10 mouse cellular contexts compared by ENCODE assay signal in the genomic region with DNA sequence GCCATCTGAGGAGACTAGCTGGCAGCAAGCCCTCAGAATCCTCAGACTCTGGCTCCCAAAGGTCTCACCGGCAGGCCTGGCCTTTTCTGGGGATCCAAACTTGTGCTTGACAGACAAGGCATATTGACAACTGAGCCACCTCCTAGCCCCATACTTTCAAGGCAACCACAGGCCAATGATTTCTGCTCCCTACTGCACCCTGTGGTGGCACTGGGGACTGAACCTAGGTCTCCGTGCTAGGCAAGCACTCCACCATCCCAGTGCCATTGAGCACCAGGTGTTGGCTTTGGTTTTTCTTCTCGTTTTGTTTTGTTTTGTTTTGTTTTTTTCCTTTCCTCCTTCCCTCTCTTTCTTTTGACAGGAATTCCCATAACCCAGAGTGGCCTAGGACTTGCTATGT. TPM values are rescaled to one million over a fixed set of nuclear protein-coding genes. Genes with fewer than 3 reads are reported as not detected.
A peak's percentile ranks its signal among the peaks of the same experiment; 100 is the strongest.
DNase-seq lines count a peak whose midpoint lies in the region; ATAC-seq lines count a peak whose summit lies in the region.
"Had no signal": no experiment of that assay in that cellular context is flagged by ENCODE, and none has a peak within 500 bp of the region (broad histone marks: within the 10 kb centered on the region; RNA-seq: fewer than 3 reads in every experiment).

No protein-coding gene starts in this region.

- H3K4me1 ChIP-seq in limb, embryonic 11.5 days (ENCODE audit: control insufficient read depth, insufficient read depth, low read length): no peaks in the 10 kb centered on the region
- peaks cover 9% of the 10 kb centered on the region for H3K4me1 ChIP-seq in limb, embryonic 10.5 days

- no peak overlapping the region for H3K27ac ChIP-seq in limb, embryonic 11.5 days (replicated peaks; ENCODE audit: low read depth, low read length)
- H3K27ac ChIP-seq in limb, embryonic 10.5 days: no peak overlapping the region
- H3K27ac ChIP-seq: midbrain, embryonic 10.5 days had no signal

- DNase-seq in limb, embryonic 11.5 days (ENCODE audit: low spot score): peak; percentile 40
- no peak for DNase-seq in limb, embryonic 10.5 days (ENCODE audit: low spot score)
- DNase-seq in 3T3-L1 (ENCODE audit: low read depth, low spot score): peak; percentile 39
- peak; percentile 53 for DNase-seq in 416B (ENCODE audit: low read depth)
- peak; percentile 35 for DNase-seq in brain, adult 2 months (ENCODE audit: low read depth, low spot score)
- DNase-seq in left cerebral cortex, adult 18-20 months (ENCODE audit: low spot score in 2 of 2): no peak
- DNase-seq in frontal cortex, postnatal 25 days (ENCODE audit: low spot score in 2 of 2): no peak

- 63% methylated on average over 3 of the region's 3 CpGs for WGBS in limb, embryonic 11.5 days
- 71% methylated on average over 3 of the region's 3 CpGs for WGBS in limb, embryonic 10.5 days

- H3K9me3 ChIP-seq in limb, embryonic 11.5 days (ENCODE audit: control insufficient read depth, low read length): no peaks in the 10 kb centered on the region
- H3K9me3 ChIP-seq in limb, embryonic 10.5 days (replicated peaks): no peaks in the 10 kb centered on the region
- H3K9me3 ChIP-seq: midbrain, embryonic 10.5 days had no signal

- H3K4me2 ChIP-seq in limb, embryonic 11.5 days (ENCODE audit: low read depth, severe bottlenecking): no peak overlapping the region

- H3K27me3 ChIP-seq in limb, embryonic 11.5 days (ENCODE audit: control insufficient read depth, insufficient read depth, low read length): no peaks in the 10 kb centered on the region
- H3K27me3 ChIP-seq in limb, embryonic 10.5 days (ENCODE audit: low read depth, poor library complexity, severe bottlenecking): no peaks in the 10 kb centered on the region

- no peak overlapping the region for H3K4me3 ChIP-seq in limb, embryonic 11.5 days (ENCODE audit: low read depth, low read length)
- H3K4me3 ChIP-seq in limb, embryonic 10.5 days: no peak overlapping the region
- H3K4me3 ChIP-seq: midbrain, embryonic 10.5 days had no signal

- no peak overlapping the region for H3K9ac ChIP-seq in limb, embryonic 11.5 days (ENCODE audit: low read length)

- no peak for ATAC-seq in limb, embryonic 11.5 days (ENCODE audit: insufficient number of reproducible peaks, low FRiP score, low TSS enrichment, low read depth)

- peaks cover 2% of the 10 kb centered on the region; the same call in 1 of the 2 replicates for H3K36me3 ChIP-seq in limb, embryonic 11.5 days (ENCODE audit: control insufficient read depth, insufficient read depth, low read length)
- H3K36me3 ChIP-seq in limb, embryonic 10.5 days: peaks cover 70% of the 10 kb centered on the region

RNA-seq across cellular contexts. Expression of gene Kank2, which starts 10.0 kb away (rescaled TPM):
- polyA plus RNA-seq in limb, embryonic 11.5 days (2014; fragmentation: Nextera tagmentation; extraction: Ambion mirVana): 11.6 and 12.7 TPM in 2 replicates
- 22.7 and 24.2 TPM in 2 replicates for polyA plus RNA-seq in limb, embryonic 10.5 days (2016; fragmentation: Nextera tagmentation; extraction: Ambion mirVana)
- 1 to 10 TPM; 8.4 to 9.1 TPM for total RNA-seq in left cerebral cortex, adult 18-20 months (2021)

RNA-seq across cellular contexts. Expression of gene Angptl8, which starts 26.7 kb away (rescaled TPM):
- 0.64 and 0.82 TPM in 2 replicates for polyA plus RNA-seq in limb, embryonic 11.5 days (2014; fragmentation: Nextera tagmentation; extraction: Ambion mirVana)
- polyA plus RNA-seq in limb, embryonic 10.5 days (2016; fragmentation: Nextera tagmentation; extraction: Ambion mirVana): 1.2 and 1.6 TPM in 2 replicates
- not detected for total RNA-seq in left cerebral cortex, adult 18-20 months (2021)
- total RNA-seq: hematopoietic stem cell, adult 5-6 weeks; left cerebral cortex, postnatal 36 days had no signal

RNA-seq across cellular contexts. Expression of gene Dock6, which starts 43.9 kb away (rescaled TPM):
- 37.4 and 42.7 TPM in 2 replicates for polyA plus RNA-seq in limb, embryonic 11.5 days (2014; fragmentation: Nextera tagmentation; extraction: Ambion mirVana)
- polyA plus RNA-seq in limb, embryonic 10.5 days (2016; fragmentation: Nextera tagmentation; extraction: Ambion mirVana): 46.0 and 52.0 TPM in 2 replicates
- total RNA-seq in left cerebral cortex, adult 18-20 months (2021): 10 to 100 TPM; 12.7 to 18.2 TPM

RNA-seq across cellular contexts. Expression of gene Spc24, which starts 48.5 kb away (rescaled TPM):
- 176 and 183 TPM in 2 replicates for polyA plus RNA-seq in limb, embryonic 11.5 days (2014; fragmentation: Nextera tagmentation; extraction: Ambion mirVana)
- polyA plus RNA-seq in limb, embryonic 10.5 days (2016; fragmentation: Nextera tagmentation; extraction: Ambion mirVana): 225 and 232 TPM in 2 replicates
- 1 to 10 TPM; 3.1 to 5.0 TPM for total RNA-seq in left cerebral cortex, adult 18-20 months (2021)

Comparison
In these comparisons a context has a peak if more than half of its experiments do, and no peak if none do; other contexts are left out.
1. DNase-seq: peak in limb, embryonic 11.5 days (single experiment), 3T3-L1 (single experiment), 416B (single experiment) and brain, adult 2 months (single experiment); none in limb, embryonic 10.5 days (single experiment), left cerebral cortex, adult 18-20 months (0 of 2) and frontal cortex, postnatal 25 days (0 of 2).